Mouse (Mus musculus) cortical plate, adult 2 months (tissue): ENCODE results near the gene Obp2a.

ENCODE experiments used
- CTCF ChIP-seq: fragments of 200-500 bp; IDR thresholded peaks from 2 replicates; pipeline ENCODE4 v1.5.1; 2011; ENCODE audit warnings: mild to moderate bottlenecking, control low read depth, low read length; ENCODE audit not compliant: insufficient read depth; ENCODE audit errors: extremely low read depth
- POLR2A ChIP-seq: fragments of 200-500 bp; IDR thresholded peaks from 2 replicates; pipeline ENCODE4 v1.6.1; 2011; ENCODE audit warnings: mild to moderate bottlenecking, low read length, control low read depth; ENCODE audit not compliant: insufficient read depth; ENCODE audit errors: extremely low read depth

DNA sequence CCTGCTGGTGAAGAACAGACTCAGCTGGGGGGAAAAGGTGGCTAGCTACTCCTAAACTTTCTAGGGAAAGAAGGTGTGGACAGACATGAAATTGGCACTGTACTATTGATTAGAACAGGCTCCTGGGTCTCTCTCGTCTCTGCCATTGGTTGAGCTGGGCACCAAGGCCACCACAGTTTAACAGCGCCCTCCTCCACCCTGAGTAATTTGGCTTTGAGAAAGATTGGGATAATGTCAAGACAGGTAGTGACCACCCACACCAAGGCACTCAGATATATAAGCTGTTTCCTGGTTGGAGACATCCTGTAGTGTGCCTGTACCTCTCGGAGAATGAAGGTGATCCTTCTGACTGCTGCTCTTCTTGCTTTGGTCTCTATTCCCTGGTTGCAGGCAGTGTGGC lies 23.4 kb upstream of the Obp2a start, which contains the start of gene Lcn6:
- TF ChIP-seq CTCF, result no peak
- TF ChIP-seq POLR2A, result no peak
